Mouse (Mus musculus) brain, embryonic 14.5 days (tissue): ENCODE data around the gene Zfp61. TPM values are rescaled to one million over a fixed set of nuclear protein-coding genes. Genes with fewer than 3 reads are reported as not detected.

Source experiments
- DNase-seq: peaks from one replicate; pipeline ENCODE4 v3.0.0-alpha.2; 2011; ENCODE audit warnings: low read depth
- CTCF ChIP-seq: fragments of 200-500 bp; IDR thresholded peaks from 2 replicates; pipeline ENCODE4 v1.5.1; 2012; ENCODE audit warnings: inconsistent platforms, mild to moderate bottlenecking, moderate library complexity, borderline replicate concordance; ENCODE audit not compliant: insufficient read depth, insufficient read length; ENCODE audit errors: extremely low read depth
- POLR2A ChIP-seq: fragments of 200-500 bp; IDR thresholded peaks from 2 replicates; pipeline ENCODE4 v1.6.1; 2012; ENCODE audit warnings: mild to moderate bottlenecking, inconsistent platforms, borderline replicate concordance; ENCODE audit not compliant: poor library complexity, insufficient read depth, insufficient read length, severe bottlenecking; ENCODE audit errors: extremely low read depth
- polyA plus RNA-seq: library from polyadenylated mRNA; depleted of rRNA; stranded (reverse); fragments of >200 nt; gene quantifications from 2 replicates; pipeline ENCODE4 v1.2.3, GENCODE M21; 2012; rRNA removed

The Zfp61 gene
- polyA plus RNA-seq = 33.9 and 39.2 TPM in 2 replicates

DNA sequence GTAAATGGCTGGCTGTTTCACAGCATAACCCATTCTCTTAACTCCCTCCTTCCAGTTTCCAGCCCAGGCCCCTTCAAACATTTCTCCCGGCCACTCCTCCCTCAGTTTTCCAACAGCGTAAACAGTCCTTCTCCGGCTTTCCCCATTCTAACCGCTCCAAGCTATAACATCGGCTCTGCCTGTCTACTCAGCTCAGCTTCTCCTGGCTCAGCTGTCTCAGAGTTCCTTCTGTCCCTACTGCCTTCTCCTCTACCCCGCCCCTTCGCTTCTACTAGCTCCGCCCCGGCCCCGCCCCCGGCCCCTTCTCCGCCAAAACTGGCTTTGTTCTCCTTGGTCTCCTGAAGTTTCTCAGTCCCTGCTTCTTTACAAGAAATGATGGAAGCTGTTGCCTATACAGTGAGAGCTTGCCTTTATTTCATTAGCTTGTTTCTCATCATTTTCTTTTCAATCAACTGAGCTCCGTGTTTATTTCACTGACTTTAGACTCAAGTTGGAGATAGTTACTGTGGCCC lies at the start of gene Zfp61:
Gene Zfp61, minus strand, starts transcription at position 462 of the 512 bp plus-strand sequence.
- peak; percentile 92 for DNase-seq
- peak; percentile 29; the same call in 1 of the 2 replicates for TF ChIP-seq POLR2A
- TF ChIP-seq CTCF = no peak

- no peak for DNase-seq
- TF ChIP-seq CTCF (no peak), POLR2A (no peak)
Measured at GRCm38 (mm10) chr7:24348896-24349295, 47.9 kb upstream of the Zfp61 start, which contains the start of gene Lypd5. TSS of gene Lypd5 (plus strand) at chr7:24349196.

GRCm38 (mm10) chr7:24346444-24346843 lies 45.4 kb upstream of the Zfp61 start:
- no peak for DNase-seq
- TF ChIP-seq CTCF (no peak), POLR2A (no peak)

DNA sequence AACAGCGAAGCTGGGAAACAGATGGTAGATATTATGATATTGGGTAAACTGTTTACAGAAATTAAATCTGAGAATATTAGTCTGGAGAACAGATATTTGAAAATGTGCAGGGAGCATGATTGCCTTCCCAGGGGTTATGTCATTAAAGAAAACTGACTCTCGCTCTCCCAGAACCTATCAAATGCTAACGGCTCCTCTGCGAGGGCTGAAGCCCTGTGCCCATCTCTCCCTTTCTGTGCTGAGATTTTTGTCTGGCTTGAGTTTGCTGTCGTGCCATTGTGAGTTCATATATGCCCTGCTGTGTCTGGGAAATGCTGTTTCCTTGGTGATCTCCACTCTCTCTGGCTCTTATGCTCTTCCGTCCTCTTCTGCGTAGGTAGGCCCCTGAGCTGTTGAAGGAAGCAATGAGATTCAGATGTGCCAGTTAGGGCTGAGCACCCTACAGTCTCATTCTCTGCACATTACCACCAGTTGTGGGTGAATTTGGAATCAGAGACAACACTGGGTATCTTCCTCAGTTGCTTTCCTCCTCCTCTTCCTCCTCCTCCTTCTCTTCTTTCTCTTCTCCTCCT lies 42.8 kb upstream of the Zfp61 start:
- no peak for TF ChIP-seq CTCF
- TF ChIP-seq POLR2A = no peak
- no peak for DNase-seq

DNA sequence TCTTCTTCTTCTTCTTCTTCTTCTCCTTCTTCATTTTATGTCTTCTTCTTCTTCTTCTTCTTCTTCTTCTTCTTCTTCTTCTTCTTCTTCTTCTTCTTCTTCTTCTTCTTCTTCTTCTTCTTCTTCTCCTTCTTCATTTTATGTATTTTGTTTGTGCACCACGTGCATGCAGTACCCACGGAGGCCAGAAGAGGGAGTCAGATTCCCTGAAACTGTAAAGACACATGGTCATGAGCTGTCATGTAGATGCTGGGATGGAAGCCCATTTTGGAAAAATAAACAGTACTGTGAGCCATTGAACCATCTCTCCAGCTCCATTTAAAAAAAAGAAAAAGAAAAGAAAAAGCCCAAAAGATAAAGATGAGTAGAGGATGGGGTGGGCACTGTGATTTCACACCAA lies 37.2 kb upstream of the Zfp61 start:
- no peak for DNase-seq
- TF ChIP-seq POLR2A = no peak
- peak; percentile 30; the same call in 1 of the 2 replicates for TF ChIP-seq CTCF

DNA sequence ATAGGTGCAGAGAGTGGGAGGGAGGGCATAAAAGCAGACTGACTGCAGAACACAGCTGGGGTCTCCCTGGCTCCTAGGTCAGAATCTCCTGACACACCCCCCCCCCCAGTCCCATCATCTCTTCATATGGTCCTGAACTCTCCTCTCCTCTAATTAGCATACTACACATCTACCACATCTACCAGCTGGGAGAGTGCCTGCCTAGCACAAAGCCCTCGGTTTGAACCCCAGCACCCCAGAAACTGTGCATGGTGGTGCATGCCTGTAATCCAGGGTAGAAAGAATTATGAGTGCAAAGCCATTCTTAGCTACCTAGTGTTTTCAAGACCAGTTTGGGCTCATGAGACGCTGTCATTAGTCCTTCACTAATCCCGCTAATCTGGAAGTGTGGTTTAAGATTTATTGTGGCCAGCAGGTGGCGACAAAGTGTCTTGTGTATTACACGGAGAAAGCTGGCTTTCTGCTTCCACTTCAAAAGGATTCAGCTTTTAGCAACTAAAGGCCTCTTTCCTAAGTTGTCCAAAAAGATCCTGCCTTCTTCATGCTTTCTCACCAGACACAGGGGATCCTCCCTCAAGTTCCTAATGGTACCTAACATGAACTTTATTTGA lies 34.8 kb upstream of the Zfp61 start:
- TF ChIP-seq CTCF (peak; percentile 71; the same call in 1 of the 2 replicates), POLR2A (no peak)
- DNase-seq = peak; percentile 84

DNA sequence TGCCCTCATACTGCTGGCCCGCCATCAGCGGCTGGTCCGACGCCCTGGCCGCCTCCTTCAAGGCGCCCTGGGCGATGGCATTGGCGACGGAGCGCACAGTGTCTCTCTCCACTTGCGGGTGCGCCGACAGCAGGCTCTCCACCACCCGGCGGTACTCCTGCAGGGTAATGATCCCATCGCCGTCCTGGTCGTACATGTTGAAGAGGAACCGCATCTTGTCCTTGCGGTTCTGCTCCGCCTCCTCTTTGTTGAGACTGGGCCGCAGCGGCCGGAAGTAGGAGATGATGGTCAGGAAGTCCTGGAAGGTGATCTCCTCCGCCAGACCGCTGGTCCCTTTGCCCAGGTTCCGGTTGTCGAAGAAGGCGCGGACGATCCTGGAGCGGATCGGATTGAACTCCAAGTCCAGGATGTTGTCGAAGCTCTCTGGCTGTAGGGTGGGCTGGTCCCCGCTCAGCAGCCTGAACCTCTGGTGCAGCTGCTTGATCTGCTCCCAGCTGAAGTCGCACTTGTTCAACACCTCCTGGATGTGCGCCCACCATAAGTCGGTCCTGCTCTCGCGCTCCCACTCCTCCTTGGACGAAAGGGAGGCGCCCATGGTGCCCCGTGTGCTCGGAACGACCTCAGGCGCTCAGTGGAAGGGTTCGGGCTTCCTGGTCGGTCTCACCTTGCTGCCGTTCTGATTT lies 32.4 kb upstream of the Zfp61 start, which contains the start of gene Tescl:
Gene Tescl, minus strand, starts transcription at position 633 of the 683 bp plus-strand sequence.
- no peak for DNase-seq
- TF ChIP-seq CTCF = no peak
- TF ChIP-seq POLR2A = no peak

GRCm38 (mm10) chr7:24327281-24327975 lies 26.4 kb upstream of the Zfp61 start:
- no peak for DNase-seq
- TF ChIP-seq CTCF (no peak), POLR2A (no peak)

DNA sequence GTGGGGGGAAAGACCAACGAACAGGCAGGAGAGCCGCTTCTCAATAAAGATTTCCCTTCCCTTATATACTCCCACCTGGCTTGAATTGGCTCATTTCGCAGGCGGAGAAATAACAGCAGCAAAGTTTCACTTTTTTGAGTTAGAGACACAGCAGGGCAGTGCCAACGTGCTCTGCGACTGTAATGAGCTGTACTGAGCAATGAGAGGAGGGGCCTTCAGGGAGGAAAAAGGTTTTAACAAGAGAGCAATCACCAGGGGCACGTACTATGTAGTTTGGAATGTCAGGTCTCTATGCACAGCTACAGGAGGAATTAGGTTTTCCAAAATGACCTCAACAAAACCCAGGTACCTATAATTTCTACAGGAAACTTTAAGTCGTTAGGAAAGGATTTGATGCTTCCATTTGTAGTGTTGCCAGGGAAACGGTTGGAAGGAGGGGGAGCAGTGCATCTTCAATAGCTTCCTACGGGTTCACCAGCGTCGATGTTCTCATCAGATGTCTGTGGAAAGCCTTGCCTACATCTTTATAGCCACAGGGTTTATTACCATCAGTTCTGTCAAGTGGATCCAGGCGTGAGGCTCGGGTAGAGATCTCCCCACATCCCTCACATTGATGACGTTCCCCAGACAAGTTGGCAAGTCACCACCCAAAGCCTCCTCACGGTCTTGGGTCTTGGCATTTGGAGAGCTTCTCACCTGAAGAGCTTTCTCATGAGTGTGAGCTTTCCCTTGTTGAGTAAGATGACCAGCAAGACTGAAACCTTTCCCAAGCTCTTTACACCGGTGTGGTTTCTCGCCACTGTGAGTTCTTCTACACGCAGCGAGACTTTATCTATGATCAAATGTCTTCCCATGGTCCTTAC lies 25.5 kb upstream of the Zfp61 start:
- peak; percentile 71 for DNase-seq

DNA sequence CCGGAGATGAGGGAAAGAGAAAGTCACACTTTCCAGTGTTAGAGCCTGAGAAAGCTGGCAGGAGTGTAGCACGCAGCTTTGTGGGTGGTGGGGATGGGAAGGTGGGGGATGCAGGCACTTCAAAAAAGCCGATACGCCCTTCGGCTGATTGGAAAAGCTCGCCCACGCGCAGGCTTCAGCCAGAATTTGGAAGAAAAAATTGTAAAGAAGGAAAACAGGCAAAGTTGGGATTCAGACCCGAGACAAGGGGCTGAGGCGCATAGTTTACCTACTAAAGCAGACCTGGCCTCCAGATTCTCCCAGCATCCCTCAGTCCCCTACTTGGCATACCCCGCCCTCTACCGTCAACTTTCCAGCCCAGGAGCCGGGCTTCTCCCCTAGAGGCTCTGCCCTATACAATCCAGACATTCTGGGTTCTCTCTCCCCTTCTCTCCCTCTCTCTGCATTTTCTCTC lies 24.7 kb upstream of the Zfp61 start:
- 0 out of 2 replicates have a peak, but pooled peaks have one; percentile 8 for TF ChIP-seq CTCF
- TF ChIP-seq POLR2A = no peak; the same call in 1 of the 2 replicates
- peak; percentile 77 for DNase-seq

More for the DNA sequence above, 25.5 kb upstream of the Zfp61 start:
- TF ChIP-seq POLR2A = no peak
- TF ChIP-seq CTCF = no peak
